19 mouse cellular contexts compared by ENCODE assay signal in genomic region chr2:96239246-96239645, GRCm38 (mm10).
"Had no signal": no experiment of that assay in that cellular context is flagged by ENCODE, and none has a peak within 500 bp of the region (broad histone marks: within the 10 kb centered on the region; RNA-seq: fewer than 3 reads in every experiment).

No protein-coding gene starts in this region.

- H3K4me2 ChIP-seq: liver, embryonic 12.5 days; midbrain, embryonic 12.5 days; neural tube, embryonic 13.5 days; neural tube, embryonic 15.5 days had no signal

- H3K9ac ChIP-seq: liver, embryonic 12.5 days; liver, embryonic 14.5 days; midbrain, embryonic 12.5 days; neural tube, embryonic 13.5 days; neural tube, embryonic 15.5 days had no signal

- H3K4me3 ChIP-seq: liver, embryonic 12.5 days; midbrain, embryonic 10.5 days; midbrain, embryonic 12.5 days; myocyte; neural tube, embryonic 13.5 days; neural tube, embryonic 15.5 days had no signal

- H3K4me1 ChIP-seq: liver, embryonic 12.5 days; midbrain, embryonic 10.5 days; midbrain, embryonic 12.5 days; neural tube, embryonic 13.5 days; neural tube, embryonic 15.5 days had no signal

- H3K9me3 ChIP-seq: liver, embryonic 12.5 days; midbrain, embryonic 10.5 days; midbrain, embryonic 12.5 days; neural tube, embryonic 13.5 days; neural tube, embryonic 15.5 days had no signal

- ATAC-seq: liver, embryonic 12.5 days; midbrain, embryonic 16.5 days had no signal

- H3K27ac ChIP-seq: liver, embryonic 12.5 days; liver, embryonic 14.5 days; midbrain, embryonic 10.5 days; midbrain, embryonic 12.5 days; neural tube, embryonic 13.5 days; neural tube, embryonic 15.5 days had no signal

- DNase-seq: lung, adult 18-20 months; lung, postnatal 36 days; midbrain, embryonic 14.5 days; retina, postnatal 1 day; right cerebral cortex, adult 18-20 months; right cerebral cortex, postnatal 25 days; right cerebral cortex, postnatal 4 days; spleen, adult 18-20 months; thymus, adult 18-20 months; thymus, postnatal 14 days; thymus, postnatal 36 days had no signal

- H3K27me3 ChIP-seq: liver, embryonic 12.5 days; midbrain, embryonic 12.5 days; neural tube, embryonic 13.5 days; neural tube, embryonic 15.5 days had no signal

- H3K36me3 ChIP-seq: liver, embryonic 12.5 days; midbrain, embryonic 10.5 days; midbrain, embryonic 12.5 days; neural tube, embryonic 13.5 days; neural tube, embryonic 15.5 days had no signal
